Mouse (Mus musculus) heart, adult 2 months (tissue): ENCODE measurements at regions not wholly inside any gene's neighbourhood (a gene's known extent, or its start where the extent isn't known, plus 50 kb on each side); places are given as distances from the start of the nearest gene placed in this dataset.
A peak's percentile ranks its signal among the peaks of the same experiment; 100 is the strongest.

Experiments used
- DNase-seq, 2 experiments: peaks; one replicate each; pipeline ENCODE4 v3.0.0; 2021
- H3K27ac ChIP-seq: fragments of 200-600 bp; 2 replicates; pipeline ENCODE4 v1.8.1; 2022
- H3K27me3 ChIP-seq: fragments of 200-500 bp; 2 replicates; pipeline ENCODE4 v1.6.1; 2012; ENCODE audit warnings: mild to moderate bottlenecking, low read length, inconsistent platforms, mixed read lengths; ENCODE audit not compliant: control insufficient read depth, insufficient read depth
- H3K36me3 ChIP-seq: fragments of 200-500 bp; 2 replicates; pipeline ENCODE4 v1.6.1; 2012; ENCODE audit warnings: low read length, inconsistent platforms; ENCODE audit not compliant: control insufficient read depth, insufficient read depth
- H3K4me1 ChIP-seq: fragments of 200-500 bp; 2 replicates; pipeline ENCODE4 v1.6.1; 2011; ENCODE audit warnings: low read length; ENCODE audit not compliant: control insufficient read depth, insufficient read depth
- H3K4me3 ChIP-seq: fragments of 200-600 bp; 2 replicates; pipeline ENCODE4 v1.8.1; 2022
- H3K79me2 ChIP-seq: fragments of 200-500 bp; replicated peaks from 2 replicates; pipeline ENCODE4 v1.6.1; 2012; ENCODE audit warnings: mild to moderate bottlenecking, inconsistent platforms, low read length, moderate library complexity, mixed read lengths; ENCODE audit not compliant: control insufficient read depth, insufficient read depth
- H3K9ac ChIP-seq: fragments of 200-500 bp; 2 replicates; pipeline ENCODE4 v1.6.1; 2012; ENCODE audit warnings: low read depth, mild to moderate bottlenecking, control low read depth, inconsistent platforms, low read length, mixed read lengths
- CTCF ChIP-seq: fragments of 200-600 bp; IDR thresholded peaks from 2 replicates; pipeline ENCODE4 v1.8.1; 2022; ENCODE audit warnings: antibody characterized with exemption, mild to moderate bottlenecking, moderate library complexity
- EP300 ChIP-seq: fragments of 200-500 bp; IDR thresholded peaks from 2 replicates; pipeline ENCODE4 v1.6.1; 2011; ENCODE audit warnings: low read depth, low read length, control low read depth; ENCODE audit not compliant: insufficient read depth
- POLR2A ChIP-seq: fragments of 200-500 bp; IDR thresholded peaks from 2 replicates; pipeline ENCODE4 v1.6.1; 2011; ENCODE audit warnings: mild to moderate bottlenecking, low read depth, low read length, control low read depth; ENCODE audit not compliant: insufficient read depth
- WGBS: fragments of 180-500 bp; shearing (Covaris S2); methylation state at CpG from one replicate; pipeline ENCODE4 v1.1.7; 2018; 5-methylcytosine and 5-hydroxymethylcytosine counted together
- intact Hi-C: fragments of 180-260 bp; cut with DNase I; formaldehyde crosslinking; loops from one replicate; pipeline ENCODE4 v1.15.1; 2025

GRCm38 (mm10) chr13:69373816-69374142, 159.8 kb upstream of the Nsun2 start:
- intact Hi-C loops = no loop called here

GRCm38 (mm10) chr13:69380403-69380802, 153.1 kb upstream of the Nsun2 start:
- Histone ChIP-seq H3K9ac (no peak overlapping the region), H3K27ac (no peak overlapping the region), H3K36me3 (no peaks in the 10 kb centered on the region), H3K4me1 (no peaks in the 10 kb centered on the region), H3K27me3 (no peaks in the 10 kb centered on the region), H3K79me2 (no peaks in the 10 kb centered on the region), H3K4me3 (no peak overlapping the region)
- TF ChIP-seq POLR2A = no peak
- no peak for TF ChIP-seq EP300
- TF ChIP-seq CTCF = no peak
- intact Hi-C loops = loop anchor here (5.0 to 10.0 kb wide), 2 partner anchors 107 to 274 kb away; no protein-coding TSS in a partner anchor
- DNase-seq = no peak
- 62% methylated on average over 4 of the region's 4 CpGs for WGBS

More at GRCm38 (mm10) chr13:69373816-69374142, 159.8 kb upstream of the Nsun2 start:
- TF ChIP-seq CTCF (no peak), POLR2A (no peak), EP300 (no peak)
- DNase-seq = no peak
- H3K36me3 ChIP-seq = no peaks in the 10 kb centered on the region
- WGBS = 66% methylated on average over 1 of the region's 1 CpGs
- no peaks in the 10 kb centered on the region for H3K27me3 ChIP-seq
- H3K4me1 ChIP-seq = no peaks in the 10 kb centered on the region
- no peak overlapping the region for H3K4me3 ChIP-seq
- no peak overlapping the region for H3K9ac ChIP-seq
- no peaks in the 10 kb centered on the region for H3K79me2 ChIP-seq
- no peak overlapping the region for H3K27ac ChIP-seq

- Histone ChIP-seq H3K27ac (no peak overlapping the region), H3K79me2 (no peaks in the 10 kb centered on the region), H3K9ac (no peak overlapping the region), H3K36me3 (no peaks in the 10 kb centered on the region), H3K4me1 (no peaks in the 10 kb centered on the region), H3K4me3 (no peak overlapping the region), H3K27me3 (no peaks in the 10 kb centered on the region)
- TF ChIP-seq CTCF (peak; percentile 59), EP300 (no peak), POLR2A (no peak)
- DNase-seq = no peak
- intact Hi-C loops = loop anchor here (2.0 to 10.0 kb wide), 4 partner anchors 76 to 270 kb away; no protein-coding TSS in a partner anchor
Observed at GRCm38 (mm10) chr13:69384767-69385166, 148.8 kb upstream of the Nsun2 start.

- H3K36me3 ChIP-seq = no peaks in the 10 kb centered on the region
- intact Hi-C loops = no loop called here
- H3K27ac ChIP-seq = no peak overlapping the region
- H3K27me3 ChIP-seq = no peaks in the 10 kb centered on the region
- 72% methylated on average over 11 of the region's 11 CpGs for WGBS
- no peak overlapping the region for H3K9ac ChIP-seq
- no peak overlapping the region for H3K4me3 ChIP-seq
- DNase-seq = no peak
- H3K79me2 ChIP-seq = no peaks in the 10 kb centered on the region
- no peaks in the 10 kb centered on the region for H3K4me1 ChIP-seq
- no peak for TF ChIP-seq CTCF
- TF ChIP-seq POLR2A = no peak
- TF ChIP-seq EP300 = no peak
Observed at GRCm38 (mm10) chr13:69392917-69393827, 140.4 kb upstream of the Nsun2 start.

- intact Hi-C loops = no loop called here
- no peak overlapping the region for H3K9ac ChIP-seq
- WGBS = 70% methylated on average over 4 of the region's 4 CpGs
Observed at GRCm38 (mm10) chr13:69394544-69394943, 139.0 kb upstream of the Nsun2 start.

GRCm38 (mm10) chr13:69410359-69410758, 123.2 kb upstream of the Nsun2 start:
- Histone ChIP-seq H3K27me3 (no peaks in the 10 kb centered on the region), H3K4me3 (no peak overlapping the region), H3K79me2 (no peaks in the 10 kb centered on the region), H3K27ac (no peak overlapping the region), H3K4me1 (no peaks in the 10 kb centered on the region), H3K9ac (no peak overlapping the region), H3K36me3 (no peaks in the 10 kb centered on the region)
- no peak for TF ChIP-seq CTCF
- TF ChIP-seq POLR2A = no peak
- TF ChIP-seq EP300 = no peak
- no peak for DNase-seq
- WGBS = 57% methylated on average over 1 of the region's 1 CpGs
- intact Hi-C loops = no loop called here

More at GRCm38 (mm10) chr13:69394544-69394943, 139.0 kb upstream of the Nsun2 start:
- DNase-seq = no peak
- Histone ChIP-seq H3K36me3 (no peaks in the 10 kb centered on the region), H3K79me2 (no peaks in the 10 kb centered on the region), H3K4me1 (no peaks in the 10 kb centered on the region), H3K4me3 (no peak overlapping the region), H3K27me3 (no peaks in the 10 kb centered on the region), H3K27ac (no peak overlapping the region)
- TF ChIP-seq EP300 = no peak
- no peak for TF ChIP-seq POLR2A
- no peak for TF ChIP-seq CTCF
